Mouse (Mus musculus) olfactory bulb, adult 2 months (tissue): ENCODE measurements around the gene Ap4e1. TPM values are rescaled to one million over a fixed set of nuclear protein-coding genes. Genes with fewer than 3 reads are reported as not detected.

ENCODE experiments used
- H3K27ac ChIP-seq: fragments of 200-500 bp; 2 replicates; pipeline ENCODE4 v1.5.1; 2012; ENCODE audit warnings: low read depth, low read length; ENCODE audit not compliant: insufficient read depth
- H3K4me1 ChIP-seq: fragments of 200-500 bp; 2 replicates; pipeline ENCODE4 v1.6.1; 2012; ENCODE audit warnings: low read length; ENCODE audit not compliant: control insufficient read depth, insufficient read depth
- H3K4me3 ChIP-seq: fragments of 200-500 bp; 2 replicates; pipeline ENCODE4 v1.5.1; 2012; ENCODE audit warnings: mild to moderate bottlenecking, low read depth, low read length, moderate library complexity; ENCODE audit not compliant: insufficient read depth
- CTCF ChIP-seq: fragments of 200-500 bp; IDR thresholded peaks from 2 replicates; pipeline ENCODE4 v1.5.1; 2012; ENCODE audit warnings: low read depth, mild to moderate bottlenecking, low read length, moderate library complexity; ENCODE audit not compliant: insufficient read depth
- POLR2A ChIP-seq: fragments of 200-500 bp; IDR thresholded peaks from 2 replicates; pipeline ENCODE4 v1.6.1; 2012; ENCODE audit warnings: mild to moderate bottlenecking, low read depth, low read length, moderate library complexity; ENCODE audit not compliant: insufficient read depth
- WGBS: fragments of 180-500 bp; shearing (Covaris S2); methylation state at CpG from one replicate; pipeline ENCODE4 v1.1.7; 2018; 5-methylcytosine and 5-hydroxymethylcytosine counted together
- polyA plus RNA-seq: library from polyadenylated mRNA; stranded (reverse); fragments of >200 nt; gene quantifications from 2 replicates; pipeline ENCODE4 v1.2.4, GENCODE M21; 2012; ENCODE audit warnings: low replicate concordance; ENCODE audit not compliant: missing spikeins, insufficient read depth, insufficient read length

The Ap4e1 gene
- polyA plus RNA-seq, 1 experiment, result not detected

DNA sequence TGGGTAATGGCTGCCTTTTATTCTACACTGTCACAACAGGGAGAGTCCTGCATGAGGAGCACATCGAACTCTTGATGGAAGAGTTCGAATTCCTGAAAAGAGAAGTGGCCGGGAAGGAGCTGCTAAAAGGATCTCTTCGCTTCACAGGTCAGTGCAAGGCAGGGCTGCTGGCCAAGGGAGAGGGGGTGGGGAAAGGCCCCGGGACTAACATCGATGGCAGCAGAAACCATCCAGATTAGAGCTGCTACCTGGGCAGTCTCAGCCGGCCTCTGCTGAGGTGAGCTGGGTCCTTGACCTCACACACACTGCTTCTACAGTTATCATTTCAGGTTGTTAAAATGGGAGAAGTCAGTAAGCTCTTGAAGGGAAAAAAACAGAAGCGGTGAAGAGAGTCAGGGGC is 83.5 kb downstream of the Ap4e1 start:
- Histone ChIP-seq H3K27ac (no peak overlapping the region), H3K4me3 (no peak overlapping the region), H3K4me1 (no peaks in the 10 kb centered on the region)
- no peak for TF ChIP-seq CTCF
- TF ChIP-seq POLR2A, result no peak
- 71% methylated on average over 8 of the region's 8 CpGs for WGBS

DNA sequence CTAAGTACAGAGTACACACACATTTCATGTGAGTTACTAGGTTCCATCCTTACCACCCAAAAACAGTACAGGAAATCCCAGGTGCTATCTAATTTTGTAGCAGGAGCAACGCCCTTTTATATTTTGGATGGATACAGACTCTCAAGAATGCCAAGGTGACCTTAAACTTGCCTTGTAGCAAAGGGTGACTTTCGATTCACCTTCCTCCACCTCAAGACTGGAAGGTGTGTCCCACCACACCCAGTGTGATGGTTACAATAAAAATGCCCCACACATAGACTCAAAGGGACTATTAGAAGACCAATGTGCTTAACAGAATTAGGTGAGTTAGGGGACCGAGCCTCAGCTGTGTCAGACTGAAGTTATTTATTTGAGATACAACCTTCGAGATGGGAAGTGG is 100.5 kb downstream of the Ap4e1 start:
- H3K4me3 ChIP-seq, result no peak overlapping the region
- H3K27ac ChIP-seq, result no peak overlapping the region
- no peaks in the 10 kb centered on the region for H3K4me1 ChIP-seq
- WGBS, result 94% methylated on average over 4 of the region's 4 CpGs
- TF ChIP-seq CTCF (no peak), POLR2A (no peak)

Other genes with a start within 250 kb of the Ap4e1 start
- gene Usp50, start 225.2 kb upstream of the Ap4e1 start, polyA plus RNA-seq, result not detected in 2 replicates
- gene Trpm7, start 132.5 kb upstream of the Ap4e1 start, polyA plus RNA-seq, result 111 and 261 TPM in 2 replicates
- gene Sppl2a, start 75.5 kb upstream of the Ap4e1 start, polyA plus RNA-seq, result 119 TPM in 1 of 2 replicates, not detected in the other
- not detected in 2 replicates for gene Blvra, start 61.9 kb downstream of the Ap4e1 start, polyA plus RNA-seq
- not detected in 2 replicates for gene Ncaph, start 125.2 kb downstream of the Ap4e1 start, polyA plus RNA-seq
- gene Itpripl1, start 134.7 kb downstream of the Ap4e1 start, polyA plus RNA-seq, result not detected in 2 replicates
- not detected in 2 replicates for gene 1810024B03Rik, start 199.6 kb downstream of the Ap4e1 start, polyA plus RNA-seq
- gene Snrnp200, start 199.7 kb downstream of the Ap4e1 start, polyA plus RNA-seq, result 192 TPM in 1 of 2 replicates, not detected in the other
- not detected in 2 replicates for gene Ciao1, start 239.1 kb downstream of the Ap4e1 start, polyA plus RNA-seq
- gene Tmem127, start 239.2 kb downstream of the Ap4e1 start, polyA plus RNA-seq, result not detected in 2 replicates